Mouse (Mus musculus) fat pad, adult 2 months (tissue): Measurements from ENCODE around the gene Mars.
A peak's percentile ranks its signal among the peaks of the same experiment; 100 is the strongest.

Experiments
- DNase-seq: peaks from one replicate; pipeline ENCODE4 v3.0.0-alpha.2; 2011; ENCODE audit warnings: low read depth, low spot score; ENCODE audit errors: extremely low read depth

Mars gene

DNA sequence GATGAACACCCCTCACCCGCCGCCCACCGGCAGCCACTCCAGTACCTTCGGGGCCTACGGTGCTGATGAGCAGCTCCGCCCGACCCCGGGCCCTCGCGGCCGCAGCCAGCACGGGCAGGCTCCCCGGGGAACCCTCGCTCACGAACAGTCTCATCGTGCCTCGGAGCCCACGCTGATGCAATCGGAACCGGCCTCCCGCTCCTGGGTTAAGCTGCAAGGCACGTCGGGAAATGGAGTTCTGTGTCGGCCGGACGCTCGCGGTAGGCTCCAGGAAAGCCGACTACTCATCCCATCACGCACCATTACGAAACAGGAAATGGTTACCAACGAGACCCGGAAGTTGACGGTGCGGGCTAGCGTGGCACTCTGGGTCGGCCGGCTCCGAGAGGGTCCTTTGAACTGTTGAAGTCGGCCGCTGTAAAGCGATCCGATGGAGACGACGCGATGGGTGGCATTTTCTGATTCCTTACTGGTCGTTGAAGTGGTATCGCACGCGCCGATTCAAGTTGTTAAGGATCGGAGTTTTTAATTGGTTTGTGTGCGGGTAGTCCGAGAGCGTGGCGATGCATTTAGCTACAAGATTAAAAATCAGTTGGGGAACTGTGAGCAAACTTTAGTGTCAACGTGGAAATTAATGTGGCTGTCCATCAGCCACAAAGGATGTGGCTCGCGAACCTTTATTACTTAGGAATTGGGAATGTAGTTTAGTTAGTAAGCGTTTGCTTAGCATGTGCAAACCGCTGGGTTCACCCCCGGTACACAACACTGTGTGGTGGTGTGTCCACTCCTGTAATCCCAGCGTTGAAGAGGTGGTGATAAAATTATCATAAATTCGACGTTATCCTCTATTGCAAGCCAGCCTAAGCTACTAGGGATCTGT is at the start of gene Mars:
Mars (minus strand) TSS at position 311 of the 880 bp plus-strand sequence.
- DNase-seq: no peak

- no peak for DNase-seq
These were observed 49.1 kb upstream of the Mars start for GRCm38 (mm10) chr10:127360714-127361113.

DNA sequence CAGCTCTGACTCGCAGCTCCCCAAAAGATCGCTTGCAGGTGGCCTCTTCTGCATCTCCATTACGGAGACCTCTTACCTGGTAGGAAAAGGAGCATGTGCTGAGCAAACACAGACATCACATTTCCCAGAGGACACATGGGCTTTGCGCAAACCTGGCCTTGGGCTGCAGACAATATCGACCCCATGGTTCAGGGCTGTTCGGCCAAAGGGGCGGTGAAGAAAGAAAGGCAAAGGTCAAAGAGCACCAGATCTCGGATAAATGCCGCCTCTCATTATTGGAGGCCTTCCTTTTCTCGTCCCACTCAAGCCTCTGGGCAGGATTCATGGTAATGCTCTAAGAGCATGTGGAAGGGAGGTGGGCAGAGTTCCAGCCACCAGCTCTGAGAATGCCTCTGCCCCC is 43.8 kb upstream of the Mars start:
- DNase-seq: no peak

- DNase-seq: no peak
These were observed 42.6 kb upstream of the Mars start, which contains the start of gene Inhbe for GRCm38 (mm10) chr10:127353909-127354895. TSS of gene Inhbe (minus strand) at chr10:127354411.

DNA sequence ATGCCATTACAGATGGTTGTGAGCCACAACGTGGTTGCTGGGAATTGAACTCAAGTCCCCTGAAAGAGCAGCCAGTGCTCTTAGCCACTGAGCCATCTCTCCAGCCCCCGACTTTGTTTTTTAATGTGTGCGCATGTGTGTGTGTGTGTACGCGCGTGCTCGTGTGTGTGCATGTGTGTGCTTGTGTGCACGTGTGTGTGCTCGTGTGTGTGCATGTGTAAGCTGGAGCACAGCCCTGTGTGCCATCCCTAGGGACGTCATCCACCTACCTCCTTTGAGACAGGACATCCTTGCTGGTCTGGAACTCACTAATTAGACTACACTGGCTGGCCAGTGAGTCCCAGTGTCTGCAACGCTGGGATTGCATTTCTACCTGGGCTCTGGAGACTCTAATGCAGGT is 41.2 kb upstream of the Mars start:
- DNase-seq: no peak

- no peak for DNase-seq
These were observed 40.6 kb upstream of the Mars start for GRCm38 (mm10) chr10:127352187-127352586.

- no peak for DNase-seq
These were observed 40.1 kb upstream of the Mars start for GRCm38 (mm10) chr10:127351719-127352118.

DNA sequence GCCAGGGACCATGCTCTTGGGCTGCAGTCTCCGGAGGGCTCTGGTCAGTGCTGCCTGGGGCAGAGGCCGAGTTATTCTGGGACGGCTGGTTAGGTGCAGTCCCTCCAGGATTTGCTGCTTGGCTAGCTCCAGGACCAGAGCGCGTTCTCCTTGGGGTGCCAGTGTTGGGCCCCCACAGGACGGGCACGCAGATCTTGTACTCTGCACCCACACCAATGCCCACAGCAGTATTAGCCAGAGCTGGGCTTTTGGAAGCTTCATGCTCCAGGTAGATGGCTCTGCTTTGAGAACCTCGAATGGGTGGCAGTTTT is 39.7 kb upstream of the Mars start:
- DNase-seq: no peak

- no peak for DNase-seq
These were observed 39.2 kb upstream of the Mars start for GRCm38 (mm10) chr10:127350594-127351284.

- no peak for DNase-seq
These were observed 38.2 kb upstream of the Mars start for GRCm38 (mm10) chr10:127349810-127350209.

DNA sequence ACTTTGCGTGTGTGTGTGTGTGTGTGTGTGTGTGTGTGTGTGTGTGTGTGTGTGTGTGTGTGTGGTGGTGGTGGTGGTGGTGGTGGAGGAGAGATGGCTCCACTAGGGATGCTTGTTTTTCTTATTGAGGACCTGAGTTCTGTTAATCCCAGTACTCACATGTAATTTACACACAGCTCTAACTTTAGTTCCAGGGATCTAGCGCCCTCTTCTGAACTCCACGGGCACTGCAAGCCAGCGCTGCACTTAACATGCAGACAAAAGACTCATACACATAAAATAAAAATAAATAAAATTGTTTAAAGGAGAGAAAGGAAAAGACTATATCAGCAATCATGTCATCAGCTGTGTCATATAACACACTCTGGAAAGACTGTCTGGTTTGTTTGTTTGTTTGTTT is 37.4 kb upstream of the Mars start:
- no peak for DNase-seq

GRCm38 (mm10) chr10:127346173-127346572 is 34.6 kb upstream of the Mars start:
- no peak for DNase-seq

DNA sequence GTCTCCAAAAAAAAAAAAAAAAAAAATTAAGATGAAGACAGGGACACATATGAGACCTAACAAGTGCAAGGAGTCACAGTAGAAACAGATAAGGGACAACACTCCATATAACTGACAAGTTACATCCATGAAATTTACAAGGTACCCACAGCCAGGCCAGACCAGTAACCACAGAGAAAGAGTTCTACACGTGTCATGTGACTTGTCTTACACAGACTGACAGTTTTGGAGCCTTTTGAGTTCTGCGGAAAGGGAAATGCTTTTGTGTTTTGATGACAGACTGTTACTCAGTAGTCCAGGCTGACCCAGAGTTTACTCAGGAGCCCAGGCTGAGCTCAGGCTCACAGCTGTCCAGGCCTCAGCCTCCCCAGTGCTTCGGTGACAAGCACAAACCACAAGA is 31.4 kb upstream of the Mars start:
- no peak for DNase-seq

DNA sequence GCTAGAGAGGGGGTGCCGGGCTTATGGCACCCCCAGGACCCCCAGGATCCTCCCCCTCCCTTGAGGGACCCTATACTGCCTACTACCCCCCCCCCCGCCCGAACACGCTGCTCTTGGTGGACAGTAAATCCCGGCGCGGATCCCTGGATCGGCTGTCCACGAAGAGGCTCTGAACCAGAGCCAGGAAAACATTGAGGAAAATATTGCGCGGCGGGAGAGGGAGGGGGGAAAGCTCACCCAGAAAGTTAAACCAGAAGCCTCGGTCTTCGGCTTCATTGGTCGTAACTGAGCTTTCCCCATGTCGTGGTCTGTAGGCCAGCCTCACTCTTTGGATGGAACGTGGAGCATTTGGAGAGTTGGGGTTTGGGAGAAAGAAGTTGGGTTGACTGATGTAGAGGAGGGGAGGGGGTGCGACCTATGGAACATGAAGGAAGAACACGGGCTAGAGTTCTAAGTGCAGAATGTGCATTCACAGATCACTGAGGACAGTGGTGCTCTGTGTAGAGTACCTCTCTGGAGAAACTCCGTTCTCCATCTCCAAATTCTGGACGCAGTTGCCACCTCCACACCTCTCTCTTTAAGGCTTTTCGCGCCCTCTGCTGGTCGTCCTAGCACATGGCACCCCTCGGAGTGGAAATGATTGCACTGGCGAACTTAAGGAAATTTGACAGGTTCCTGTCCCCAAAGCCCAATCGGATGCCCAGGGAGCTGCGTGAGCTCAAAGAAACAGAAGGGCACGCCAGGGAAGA is 30.5 kb upstream of the Mars start, which contains the start of gene Gli1:
Gli1 (minus strand) TSS at position 84 of the 749 bp plus-strand sequence.
- DNase-seq: no peak

DNA sequence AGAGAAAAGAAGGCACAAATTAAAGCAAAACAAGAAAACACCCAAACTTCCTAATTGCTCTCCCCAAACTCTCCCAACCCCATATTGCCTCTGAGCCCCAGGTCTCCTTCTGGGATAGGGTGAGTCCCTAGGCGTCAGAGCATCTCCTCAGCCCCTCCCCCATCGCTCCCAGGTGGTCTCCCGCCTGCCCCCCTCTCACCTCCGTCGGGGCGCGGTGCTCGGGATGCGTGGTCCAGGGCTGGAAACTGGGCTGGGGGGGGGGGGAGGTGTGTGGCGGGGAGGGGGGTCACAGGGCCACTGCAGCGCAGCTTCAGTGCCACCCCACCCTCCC is 29.7 kb upstream of the Mars start:
- DNase-seq: no peak

- no peak for DNase-seq
These were observed 29.2 kb upstream of the Mars start for GRCm38 (mm10) chr10:127340577-127341359.

DNA sequence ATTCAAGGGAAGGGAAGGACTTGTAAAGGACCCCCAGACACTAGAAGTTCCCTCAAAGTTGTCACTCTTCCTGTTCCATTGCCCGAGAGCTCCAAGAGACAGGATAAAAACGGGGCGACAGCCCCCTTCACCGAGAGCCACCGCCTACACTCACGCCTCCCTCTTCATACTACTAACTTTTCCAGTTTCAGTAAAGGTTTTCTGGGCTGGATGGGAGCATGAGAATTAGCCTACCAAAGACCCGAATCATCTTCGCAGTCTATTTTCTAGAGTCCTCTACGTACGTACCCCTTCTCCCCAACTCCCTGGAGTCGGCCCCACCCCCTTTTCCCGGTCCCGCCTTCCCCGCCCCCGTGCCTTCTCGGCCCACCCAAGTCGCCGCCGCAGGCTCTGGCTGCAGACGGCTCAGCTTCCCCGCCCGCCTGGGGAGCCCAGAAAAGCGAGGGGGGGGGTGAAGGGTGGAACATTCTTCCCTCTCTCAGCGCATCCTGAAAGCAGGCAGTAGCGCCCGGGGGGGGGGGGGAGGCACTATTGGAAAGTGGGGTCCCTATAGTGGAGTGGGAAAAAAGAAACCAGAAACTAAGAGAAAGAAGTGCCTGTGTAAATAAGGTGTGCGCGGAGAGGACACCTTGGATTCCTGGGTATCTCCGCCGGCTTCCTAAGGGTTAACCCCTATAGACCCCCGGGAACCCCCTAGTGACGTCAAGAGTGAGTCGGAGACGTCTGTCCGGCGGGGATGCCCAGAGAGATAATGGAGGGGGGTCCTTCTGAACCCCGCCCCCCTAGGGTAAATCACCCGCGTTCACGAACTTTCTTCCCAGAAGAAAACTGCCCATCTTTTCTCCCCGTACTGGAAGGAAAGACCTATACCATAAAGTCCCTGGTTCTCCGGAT is 28.3 kb upstream of the Mars start:
- no peak for DNase-seq

- DNase-seq: peak; percentile 51
These were observed 27.5 kb upstream of the Mars start for GRCm38 (mm10) chr10:127338930-127339682.
